Mouse (Mus musculus): ENCODE measurements around the gene Atg16l1. TPM values are rescaled to one million over a fixed set of nuclear protein-coding genes. Genes with fewer than 3 reads are reported as not detected.

The Atg16l1 gene
- total RNA-seq, 2 experiments from 2014 or later: 43.1 to 59.8 TPM

- peak; percentile 83 for ATAC-seq (replicated peaks; ENCODE audit: low FRiP score, low TSS enrichment, poor library complexity, severe bottlenecking)
These were observed 14.8 kb downstream of the Atg16l1 start for GRCm38 (mm10) chr1:87770486-87770885.

GRCm38 (mm10) chr1:87771724-87772123 lies 16.1 kb downstream of the Atg16l1 start:
- no peak for ATAC-seq (replicated peaks; ENCODE audit: low FRiP score, low TSS enrichment, poor library complexity, severe bottlenecking)

- ATAC-seq (replicated peaks; ENCODE audit: low FRiP score, low TSS enrichment, poor library complexity, severe bottlenecking): no peak
These were observed 17.7 kb downstream of the Atg16l1 start for GRCm38 (mm10) chr1:87773336-87773735.

GRCm38 (mm10) chr1:87774845-87775244 lies 19.2 kb downstream of the Atg16l1 start:
- no peak for ATAC-seq (replicated peaks; ENCODE audit: low FRiP score, low TSS enrichment, poor library complexity, severe bottlenecking)

- no peak for ATAC-seq (replicated peaks; ENCODE audit: low FRiP score, low TSS enrichment, poor library complexity, severe bottlenecking)
These were observed 23.6 kb downstream of the Atg16l1 start for GRCm38 (mm10) chr1:87779204-87779785.

GRCm38 (mm10) chr1:87785703-87786102 lies 30.0 kb downstream of the Atg16l1 start:
- ATAC-seq (replicated peaks; ENCODE audit: low FRiP score, low TSS enrichment, poor library complexity, severe bottlenecking): no peak

- no peak for ATAC-seq (replicated peaks; ENCODE audit: low FRiP score, low TSS enrichment, poor library complexity, severe bottlenecking)
These were observed 30.6 kb downstream of the Atg16l1 start for GRCm38 (mm10) chr1:87786251-87786650.

- ATAC-seq (replicated peaks; ENCODE audit: low FRiP score, low TSS enrichment, poor library complexity, severe bottlenecking): no peak
These were observed 34.0 kb downstream of the Atg16l1 start for GRCm38 (mm10) chr1:87789665-87790064.

GRCm38 (mm10) chr1:87792438-87793137 lies 36.9 kb downstream of the Atg16l1 start:
- ATAC-seq (replicated peaks; ENCODE audit: low FRiP score, low TSS enrichment, poor library complexity, severe bottlenecking): no peak

GRCm38 (mm10) chr1:87793138-87793449 lies 37.4 kb downstream of the Atg16l1 start:
- no peak for ATAC-seq (replicated peaks; ENCODE audit: low FRiP score, low TSS enrichment, poor library complexity, severe bottlenecking)

GRCm38 (mm10) chr1:87797702-87798101 lies 42.0 kb downstream of the Atg16l1 start:
- no peak for ATAC-seq (replicated peaks; ENCODE audit: low FRiP score, low TSS enrichment, poor library complexity, severe bottlenecking)

GRCm38 (mm10) chr1:87798306-87798705 lies 42.6 kb downstream of the Atg16l1 start:
- no peak for ATAC-seq (replicated peaks; ENCODE audit: low FRiP score, low TSS enrichment, poor library complexity, severe bottlenecking)

- ATAC-seq (replicated peaks; ENCODE audit: low FRiP score, low TSS enrichment, poor library complexity, severe bottlenecking): no peak
These were observed 47.9 kb downstream of the Atg16l1 start, which contains the start of gene Sag for GRCm38 (mm10) chr1:87803576-87803975. Sag (plus strand) TSS chr1:87803680.

- peak; percentile 41; the same call in 1 of the 2 replicates for ATAC-seq (replicated peaks; ENCODE audit: low FRiP score, low TSS enrichment, poor library complexity, severe bottlenecking)
These were observed 52.1 kb downstream of the Atg16l1 start for GRCm38 (mm10) chr1:87807751-87808150.

- ATAC-seq (replicated peaks; ENCODE audit: low FRiP score, low TSS enrichment, poor library complexity, severe bottlenecking): no peak
These were observed 55.7 kb downstream of the Atg16l1 start for GRCm38 (mm10) chr1:87811391-87811790.

GRCm38 (mm10) chr1:87812061-87812460 lies 56.4 kb downstream of the Atg16l1 start:
- no peak for ATAC-seq (replicated peaks; ENCODE audit: low FRiP score, low TSS enrichment, poor library complexity, severe bottlenecking)

- ATAC-seq (replicated peaks; ENCODE audit: low FRiP score, low TSS enrichment, poor library complexity, severe bottlenecking): no peak
These were observed 57.5 kb downstream of the Atg16l1 start for GRCm38 (mm10) chr1:87813155-87813554.

- no peak for ATAC-seq (replicated peaks; ENCODE audit: low FRiP score, low TSS enrichment, poor library complexity, severe bottlenecking)
These were observed 58.0 kb downstream of the Atg16l1 start for GRCm38 (mm10) chr1:87813681-87814080.

GRCm38 (mm10) chr1:87824420-87824995 lies 68.8 kb downstream of the Atg16l1 start:
- ATAC-seq (replicated peaks; ENCODE audit: low FRiP score, low TSS enrichment, poor library complexity, severe bottlenecking): no peak

GRCm38 (mm10) chr1:87825281-87825680 lies 69.6 kb downstream of the Atg16l1 start:
- no peak for ATAC-seq (replicated peaks; ENCODE audit: low FRiP score, low TSS enrichment, poor library complexity, severe bottlenecking)

GRCm38 (mm10) chr1:87825991-87826390 lies 70.3 kb downstream of the Atg16l1 start:
- no peak for ATAC-seq (replicated peaks; ENCODE audit: low FRiP score, low TSS enrichment, poor library complexity, severe bottlenecking)

Data from megakaryocyte-erythroid progenitor cell, adult 5-6 weeks (primary cell).